In genomic region chr4:127024240-127024639, GRCm38 (mm10) we compare ENCODE assay signal across 9 mouse cellular contexts. TPM values are rescaled to one million over a fixed set of nuclear protein-coding genes. Genes with fewer than 3 reads are reported as not detected.
A peak's percentile ranks its signal among the peaks of the same experiment; 100 is the strongest.
DNase-seq lines count a peak whose midpoint lies in the region; ATAC-seq and TF ChIP-seq lines count a peak whose summit lies in the region.
"Had no signal": no experiment of that assay in that cellular context is flagged by ENCODE, and none has a peak within 500 bp of the region (broad histone marks: within the 10 kb centered on the region; RNA-seq: fewer than 3 reads in every experiment).

No protein-coding gene starts in this region.

- DNase-seq in heart, postnatal 0 days (ENCODE audit: low spot score): no peak
- DNase-seq in retina, embryonic 14.5 days (ENCODE audit: low spot score): no peak
- no peak for DNase-seq in embryo, embryonic 9.5 days (ENCODE audit: extremely low spot score)
- no peak for DNase-seq in urinary bladder, postnatal 4 days (ENCODE audit: low spot score in 2 of 2)
- DNase-seq: thymus, adult 18-20 months had no signal

- WGBS in heart, postnatal 0 days: 18% methylated on average over 1 of the region's 1 CpGs
- WGBS in macrophage (ENCODE audit: missing documents): 45% methylated on average over 1 of the region's 1 CpGs

- H3K27me3 ChIP-seq in erythroblast, embryonic 14.5 days (ENCODE audit: control insufficient read depth): no peaks in the 10 kb centered on the region
- H3K27me3 ChIP-seq in E14TG2a.4 (ENCODE audit: insufficient read depth, low read length): no peaks in the 10 kb centered on the region
- H3K27me3 ChIP-seq in heart, postnatal 0 days (ENCODE audit: control insufficient read depth, insufficient read depth, low read length): no peaks in the 10 kb centered on the region

- H3K27ac ChIP-seq in heart, postnatal 0 days (ENCODE audit: low read depth): no peak overlapping the region
- no peak overlapping the region for H3K27ac ChIP-seq in macrophage

- peak overlapping the region; percentile 100 for H3K9ac ChIP-seq in heart, postnatal 0 days (replicated peaks; ENCODE audit: low read depth, low read length)

- no peak for ATAC-seq in erythroblast, adult 5-6 weeks (replicated peaks; ENCODE audit: low FRiP score, poor library complexity, severe bottlenecking)
- no peak for ATAC-seq in heart, postnatal 0 days (ENCODE audit: insufficient read depth, low read depth)

- no peaks in the 10 kb centered on the region for H3K9me3 ChIP-seq in erythroblast, embryonic 14.5 days (ENCODE audit: control insufficient read depth, low read length)
- no peaks in the 10 kb centered on the region for H3K9me3 ChIP-seq in E14TG2a.4 (ENCODE audit: low read length)
- H3K9me3 ChIP-seq in heart, postnatal 0 days (replicated peaks; ENCODE audit: control insufficient read depth, low read length): no peaks in the 10 kb centered on the region

- peaks cover 48% of the 10 kb centered on the region for H3K4me1 ChIP-seq in erythroblast, embryonic 14.5 days (ENCODE audit: control insufficient read depth)
- H3K4me1 ChIP-seq in E14TG2a.4 (replicated peaks; ENCODE audit: low read depth, low read length): peaks cover 60% of the 10 kb centered on the region
- peaks cover 19% of the 10 kb centered on the region for H3K4me1 ChIP-seq in heart, postnatal 0 days (ENCODE audit: control insufficient read depth, insufficient read depth)

- H3K79me2 ChIP-seq in macrophage (ENCODE audit: inconsistent target): peaks cover 73% of the 10 kb centered on the region

- no peak for TF ChIP-seq EP300 in heart, postnatal 0 days (IDR thresholded peaks at IDR 0.05; ENCODE audit: low read depth)

- H3K4me3 ChIP-seq in erythroblast, embryonic 14.5 days (replicated peaks): peak overlapping the region; percentile 99
- peak overlapping the region; percentile 99 for H3K4me3 ChIP-seq in E14TG2a.4 (replicated peaks; ENCODE audit: low read length)
- H3K4me3 ChIP-seq in heart, postnatal 0 days (ENCODE audit: low read depth, low read length): peak overlapping the region; percentile 99
- H3K4me3 ChIP-seq in macrophage (ENCODE audit: inconsistent target): peak overlapping the region; percentile 90

- H3K36me3 ChIP-seq in erythroblast, embryonic 14.5 days (ENCODE audit: control insufficient read depth): peaks cover 71% of the 10 kb centered on the region
- peaks cover 70% of the 10 kb centered on the region for H3K36me3 ChIP-seq in E14TG2a.4 (ENCODE audit: insufficient read depth, low read length)
- peaks cover 53% of the 10 kb centered on the region for H3K36me3 ChIP-seq in heart, postnatal 0 days (replicated peaks; ENCODE audit: control insufficient read depth, insufficient read depth, low read length)
- H3K36me3 ChIP-seq in macrophage (ENCODE audit: inconsistent target): peaks cover 38% of the 10 kb centered on the region

- TF ChIP-seq CTCF in E14TG2a.4 (conservative IDR thresholded peaks at IDR 0.05; ENCODE audit: low read length): no peak
- no peak for TF ChIP-seq CTCF in heart, postnatal 0 days (IDR thresholded peaks at IDR 0.05; ENCODE audit: low read depth)

- H3K4me2 ChIP-seq in heart, postnatal 0 days (ENCODE audit: low read depth, low read length): peak overlapping the region; percentile 81

RNA-seq across cellular contexts. Expression of gene Sfpq, which starts 3.1 kb away (rescaled TPM):
- polyA plus RNA-seq in erythroblast, embryonic 14.5 days (2012): 18.9 and 22.2 TPM in 2 replicates
- 235 and 246 TPM in 2 replicates for total RNA-seq in erythroblast, adult 5-6 weeks (2015; ENCODE audit: low replicate concordance)
- total RNA-seq in erythroblast, adult 5-6 weeks (2017; ENCODE audit: low replicate concordance): 508 and 629 TPM in 2 replicates
- 106 and 126 TPM in 2 replicates for total RNA-seq in heart, postnatal 0 days (2014; rRNA removed; ENCODE audit: low replicate concordance)
- 37.1 and 39.8 TPM in 2 replicates for polyA plus RNA-seq in heart, postnatal 0 days (2015; fragmentation: Nextera tagmentation; extraction: Ambion mirVana)
- 1,000 to 10,000 TPM in 9 of 26 experiments, 100 to 1,000 TPM in 17; 597 to 1,272 (median 877) TPM for total RNA-seq in macrophage (2018; cell fraction: chromatin; rRNA removed)
- 100 to 1,000 TPM in 13 of 26 experiments, 10 to 100 TPM in 13; 51.0 to 154 (median 98.2) TPM for total RNA-seq in macrophage (2018; cell fraction: cytosol; rRNA removed)
- total RNA-seq in macrophage (2018; cell fraction: nucleus; rRNA removed): 100 to 1,000 TPM; 243 to 649 (median 372) TPM
- 107 to 312 TPM (median 142 TPM) in 3 replicates for polyA plus RNA-seq in macrophage (2018)

RNA-seq across cellular contexts. Expression of gene Zmym1, which starts 36.7 kb away (rescaled TPM):
- 0.02 and 0.03 TPM in 2 replicates for polyA plus RNA-seq in erythroblast, embryonic 14.5 days (2012)
- total RNA-seq in erythroblast, adult 5-6 weeks (2015; ENCODE audit: low replicate concordance): 8.2 and 12.7 TPM in 2 replicates
- total RNA-seq in erythroblast, adult 5-6 weeks (2017; ENCODE audit: low replicate concordance): 23.1 and 25.7 TPM in 2 replicates
- total RNA-seq in heart, postnatal 0 days (2014; rRNA removed; ENCODE audit: low replicate concordance): 3.2 and 6.6 TPM in 2 replicates
- 6.4 and 9.3 TPM in 2 replicates for polyA plus RNA-seq in heart, postnatal 0 days (2015; fragmentation: Nextera tagmentation; extraction: Ambion mirVana)
- total RNA-seq in macrophage (2018; cell fraction: chromatin; rRNA removed): 10 to 100 TPM in 6 of 26 experiments, 1 to 10 TPM in 20; 1.6 to 19.3 (median 6.3) TPM
- 1 to 10 TPM; 1.0 to 6.4 (median 3.4) TPM for total RNA-seq in macrophage (2018; cell fraction: cytosol; rRNA removed)
- 10 to 100 TPM in 5 of 26 experiments, 1 to 10 TPM in 21; 1.5 to 17.6 (median 5.1) TPM for total RNA-seq in macrophage (2018; cell fraction: nucleus; rRNA removed)
- 4.2 to 5.6 TPM (median 4.4 TPM) in 3 replicates for polyA plus RNA-seq in macrophage (2018)

RNA-seq across cellular contexts. Expression of gene Zmym6, which starts 52.9 kb away (rescaled TPM):
- polyA plus RNA-seq in erythroblast, embryonic 14.5 days (2012): 0.02 TPM in 1 of 2 replicates, not detected in the other
- total RNA-seq in erythroblast, adult 5-6 weeks (2015; ENCODE audit: low replicate concordance): 0.19 and 1.9 TPM in 2 replicates
- 3.1 and 3.3 TPM in 2 replicates for total RNA-seq in erythroblast, adult 5-6 weeks (2017; ENCODE audit: low replicate concordance)
- total RNA-seq in heart, postnatal 0 days (2014; rRNA removed; ENCODE audit: low replicate concordance): 9.1 and 9.9 TPM in 2 replicates
- polyA plus RNA-seq in heart, postnatal 0 days (2015; fragmentation: Nextera tagmentation; extraction: Ambion mirVana): 7.0 and 7.8 TPM in 2 replicates
- 100 to 1,000 TPM in 19 of 26 experiments, 10 to 100 TPM in 7; 21.9 to 212 (median 158) TPM for total RNA-seq in macrophage (2018; cell fraction: chromatin; rRNA removed)
- total RNA-seq in macrophage (2018; cell fraction: cytosol; rRNA removed): 10 to 100 TPM in 5 of 26 experiments, 1 to 10 TPM in 21; 2.1 to 12.8 (median 7.6) TPM
- 100 to 1,000 TPM in 5 of 26 experiments, 10 to 100 TPM in 21; 14.1 to 122 (median 73.5) TPM for total RNA-seq in macrophage (2018; cell fraction: nucleus; rRNA removed)
- polyA plus RNA-seq in macrophage (2018): 7.1 to 12.6 TPM (median 10.1 TPM) in 3 replicates

RNA-seq across cellular contexts. Expression of gene Zmym4, which starts 56.3 kb away (rescaled TPM):
- polyA plus RNA-seq in erythroblast, embryonic 14.5 days (2012): 0.01 and 0.03 TPM in 2 replicates
- 11.7 and 12.1 TPM in 2 replicates for total RNA-seq in erythroblast, adult 5-6 weeks (2015; ENCODE audit: low replicate concordance)
- 7.5 and 9.6 TPM in 2 replicates for total RNA-seq in erythroblast, adult 5-6 weeks (2017; ENCODE audit: low replicate concordance)
- 8.4 and 40.9 TPM in 2 replicates for total RNA-seq in heart, postnatal 0 days (2014; rRNA removed; ENCODE audit: low replicate concordance)
- 7.9 and 9.4 TPM in 2 replicates for polyA plus RNA-seq in heart, postnatal 0 days (2015; fragmentation: Nextera tagmentation; extraction: Ambion mirVana)
- total RNA-seq in macrophage (2018; cell fraction: chromatin; rRNA removed): 100 to 1,000 TPM in 14 of 26 experiments, 10 to 100 TPM in 12; 34.0 to 142 (median 104) TPM
- 10 to 100 TPM; 11.1 to 21.3 (median 16.9) TPM for total RNA-seq in macrophage (2018; cell fraction: cytosol; rRNA removed)
- total RNA-seq in macrophage (2018; cell fraction: nucleus; rRNA removed): 10 to 100 TPM; 23.3 to 86.1 (median 47.9) TPM
- polyA plus RNA-seq in macrophage (2018): 9.4 to 15.1 TPM (median 14.7 TPM) in 3 replicates
